Mouse (Mus musculus): ENCODE data around the gene Cdc42bpa.

Gene Cdc42bpa

GRCm38 (mm10) chr1:180166533-180166932, 206.3 kb downstream of the Cdc42bpa start:
- DNase-seq (ENCODE audit: low spot score): no peak

GRCm38 (mm10) chr1:180168294-180168693, 208.0 kb downstream of the Cdc42bpa start:
- no peak for DNase-seq (ENCODE audit: low spot score)

GRCm38 (mm10) chr1:180169161-180169560, 208.9 kb downstream of the Cdc42bpa start:
- no peak for DNase-seq (ENCODE audit: low spot score)

GRCm38 (mm10) chr1:180170071-180170470, 209.8 kb downstream of the Cdc42bpa start:
- DNase-seq (ENCODE audit: low spot score): no peak

GRCm38 (mm10) chr1:180171883-180172282, 211.6 kb downstream of the Cdc42bpa start:
- DNase-seq (ENCODE audit: low spot score): no peak

GRCm38 (mm10) chr1:180172600-180172999, 212.3 kb downstream of the Cdc42bpa start:
- no peak for DNase-seq (ENCODE audit: low spot score)

GRCm38 (mm10) chr1:180173017-180173416, 212.7 kb downstream of the Cdc42bpa start:
- no peak for DNase-seq (ENCODE audit: low spot score)

GRCm38 (mm10) chr1:180174718-180175117, 214.4 kb downstream of the Cdc42bpa start:
- DNase-seq (ENCODE audit: low spot score): no peak

- DNase-seq (ENCODE audit: low spot score): no peak
Observed at GRCm38 (mm10) chr1:180175167-180175566, 214.9 kb downstream of the Cdc42bpa start.

- no peak for DNase-seq (ENCODE audit: low spot score)
Observed at GRCm38 (mm10) chr1:180175635-180176034, 215.4 kb downstream of the Cdc42bpa start.

GRCm38 (mm10) chr1:180176784-180177183, 216.5 kb downstream of the Cdc42bpa start:
- DNase-seq (ENCODE audit: low spot score): no peak

- no peak for DNase-seq (ENCODE audit: low spot score)
Observed at GRCm38 (mm10) chr1:180178340-180178739, 218.1 kb downstream of the Cdc42bpa start.

- no peak for DNase-seq (ENCODE audit: low spot score)
Observed at GRCm38 (mm10) chr1:180179100-180179499, 218.8 kb downstream of the Cdc42bpa start.

- no peak for DNase-seq (ENCODE audit: low spot score)
Observed at GRCm38 (mm10) chr1:180179840-180180239, 219.6 kb downstream of the Cdc42bpa start.

GRCm38 (mm10) chr1:180181304-180181965, 221.2 kb downstream of the Cdc42bpa start:
- no peak for DNase-seq (ENCODE audit: low spot score)

GRCm38 (mm10) chr1:180181966-180182319, 221.7 kb downstream of the Cdc42bpa start:
- DNase-seq (ENCODE audit: low spot score): no peak

- DNase-seq (ENCODE audit: low spot score): no peak
Observed at GRCm38 (mm10) chr1:180182731-180183130, 222.5 kb downstream of the Cdc42bpa start.

- DNase-seq (ENCODE audit: low spot score): no peak
Observed at GRCm38 (mm10) chr1:180183525-180184159, 223.4 kb downstream of the Cdc42bpa start.

GRCm38 (mm10) chr1:180184768-180185167, 224.5 kb downstream of the Cdc42bpa start:
- no peak for DNase-seq (ENCODE audit: low spot score)

- no peak for DNase-seq (ENCODE audit: low spot score)
Observed at GRCm38 (mm10) chr1:180185877-180186276, 225.6 kb downstream of the Cdc42bpa start.

GRCm38 (mm10) chr1:180186371-180186770, 226.1 kb downstream of the Cdc42bpa start:
- DNase-seq (ENCODE audit: low spot score): no peak

- no peak for DNase-seq (ENCODE audit: low spot score)
Observed at GRCm38 (mm10) chr1:180188951-180189350, 228.7 kb downstream of the Cdc42bpa start.

- DNase-seq (ENCODE audit: low spot score): no peak
Observed at GRCm38 (mm10) chr1:180191112-180191511, 230.8 kb downstream of the Cdc42bpa start.
